Mouse (Mus musculus): ENCODE measurements around the gene Gnb2.
A peak's percentile ranks its signal among the peaks of the same experiment; 100 is the strongest.

Gnb2 gene

DNA sequence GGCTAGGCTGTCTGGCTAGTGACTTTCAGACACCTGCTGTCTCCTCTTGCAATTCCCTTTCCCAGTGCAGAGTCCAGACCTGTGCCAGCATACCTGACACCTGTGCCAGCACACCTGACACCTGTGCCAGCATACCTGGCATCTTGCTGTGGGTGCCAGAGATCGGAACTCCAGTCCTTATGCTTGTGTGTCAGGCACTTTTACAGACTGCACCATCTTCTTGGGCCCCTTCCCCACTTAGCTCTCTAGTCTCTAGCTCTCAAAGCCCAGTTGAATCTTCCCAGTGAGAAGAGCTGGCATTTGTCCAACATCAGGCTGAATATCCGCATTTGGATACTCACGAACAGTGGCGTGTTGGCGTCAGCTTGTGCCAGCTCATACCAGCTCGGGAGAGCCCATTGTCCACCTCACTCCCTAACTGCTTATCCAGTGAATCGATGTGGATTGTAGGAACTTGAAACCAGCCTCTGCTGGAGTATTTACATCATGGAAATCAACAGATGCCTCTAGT lies 6.0 kb upstream of the Gnb2 start:
- peak; percentile 87 for DNase-seq

GRCm38 (mm10) chr5:137537461-137537860 lies 4.2 kb upstream of the Gnb2 start:
- DNase-seq, result peak; percentile 46

- no peak for DNase-seq
Measured at GRCm38 (mm10) chr5:137535318-137535717, 2.0 kb upstream of the Gnb2 start.

- DNase-seq, result peak; percentile 36
Measured at GRCm38 (mm10) chr5:137534762-137535161, 1.5 kb upstream of the Gnb2 start.

- DNase-seq, result no peak
Measured at GRCm38 (mm10) chr5:137532808-137533116, 548 bp downstream of the Gnb2 start.

DNA sequence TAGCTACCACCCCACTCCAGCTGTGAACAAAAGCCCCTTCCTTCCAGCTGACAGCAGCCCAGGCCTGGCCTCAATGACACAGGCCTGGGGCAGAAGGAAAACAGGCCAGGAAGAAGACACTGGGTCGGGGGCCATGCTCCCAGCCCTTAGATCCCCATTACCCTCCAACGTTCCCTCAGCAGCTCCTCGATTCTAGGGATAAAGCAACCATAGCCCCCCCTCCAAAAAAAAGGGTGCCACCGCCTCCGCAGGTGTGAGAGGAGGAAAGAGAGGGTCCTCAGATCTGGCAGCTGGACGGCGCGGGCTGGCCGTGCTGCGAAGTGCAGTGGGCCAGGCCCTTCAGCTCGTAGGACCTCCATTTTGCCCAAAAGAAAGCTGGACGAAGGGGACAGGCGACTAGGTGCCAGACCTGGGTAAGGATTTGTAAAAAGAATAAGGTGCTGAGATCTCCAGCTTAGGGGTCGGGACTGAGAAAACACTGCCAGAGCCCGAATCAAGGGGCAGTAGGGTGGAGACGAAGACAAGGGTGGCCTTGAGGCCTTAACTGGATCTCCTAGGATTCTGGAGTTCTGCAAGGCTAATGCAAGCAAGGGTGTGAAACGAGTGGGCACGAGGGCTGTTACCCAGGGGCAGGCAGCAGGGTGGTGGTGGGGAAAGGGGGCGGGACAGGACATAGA lies 1.0 kb downstream of the Gnb2 start:
- peak; percentile 71 for DNase-seq

GRCm38 (mm10) chr5:137531414-137532130 lies 1.7 kb downstream of the Gnb2 start:
- peak; percentile 81 for DNase-seq

DNA sequence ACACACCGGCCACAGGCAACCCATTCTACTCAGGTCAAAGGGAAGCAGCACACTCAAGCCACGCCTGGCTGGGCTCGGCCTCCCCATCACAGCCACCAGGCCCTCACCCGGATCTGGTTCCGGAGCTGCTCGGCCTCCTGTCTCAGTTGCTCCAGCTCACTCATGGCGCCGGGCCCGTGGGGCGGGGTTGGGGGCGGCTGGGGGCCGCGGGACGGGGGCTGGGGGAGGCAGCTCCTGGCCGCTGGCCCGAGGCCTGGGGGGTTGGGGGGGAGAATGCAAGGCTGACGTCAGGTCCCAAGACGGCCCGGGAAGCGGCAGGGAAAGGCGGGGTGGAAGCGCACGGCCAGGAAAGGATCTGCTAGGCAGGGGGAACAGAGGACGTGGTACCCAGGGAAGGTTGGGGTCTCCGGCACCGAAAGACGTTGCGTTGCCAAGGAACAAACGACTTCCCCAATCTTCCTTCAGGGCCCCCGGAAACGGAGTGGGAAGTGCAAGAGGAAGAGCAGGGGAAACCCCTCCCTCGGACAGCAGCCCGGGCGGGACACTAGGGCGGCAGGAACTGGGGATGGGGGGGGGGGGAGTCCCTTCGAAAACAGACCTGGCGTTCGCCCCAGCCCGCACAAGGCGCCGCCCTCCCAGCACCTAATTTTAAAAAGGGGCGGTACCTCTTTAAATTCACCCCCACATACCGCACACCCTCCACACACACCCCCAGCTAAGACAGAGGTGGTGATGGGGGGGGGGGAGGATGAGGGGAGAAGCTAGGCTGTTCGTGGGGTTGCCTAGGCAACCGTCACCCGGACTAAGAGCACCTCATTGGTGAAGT lies 2.5 kb downstream of the Gnb2 start:
- peak; percentile 82 for DNase-seq

DNA sequence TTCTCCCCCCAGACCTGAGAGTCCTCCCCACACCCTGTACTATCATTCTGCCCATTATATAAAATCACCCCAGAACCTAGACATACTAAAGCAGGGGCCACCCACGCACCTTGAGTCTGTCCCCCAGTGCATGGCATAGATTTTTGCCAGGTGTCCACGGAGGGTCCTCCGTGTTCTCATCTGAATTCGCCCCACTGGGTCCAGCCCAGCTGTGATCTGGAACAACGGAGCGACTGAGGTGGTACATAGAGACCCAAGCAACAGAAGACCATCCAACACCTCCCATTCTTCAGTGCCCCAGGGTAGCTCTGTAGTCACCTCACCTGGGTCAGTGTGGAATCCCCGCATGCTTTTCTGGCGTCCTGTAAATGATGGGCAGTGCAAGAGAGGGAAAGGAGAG lies 3.2 kb downstream of the Gnb2 start:
- peak; percentile 47 for DNase-seq

DNA sequence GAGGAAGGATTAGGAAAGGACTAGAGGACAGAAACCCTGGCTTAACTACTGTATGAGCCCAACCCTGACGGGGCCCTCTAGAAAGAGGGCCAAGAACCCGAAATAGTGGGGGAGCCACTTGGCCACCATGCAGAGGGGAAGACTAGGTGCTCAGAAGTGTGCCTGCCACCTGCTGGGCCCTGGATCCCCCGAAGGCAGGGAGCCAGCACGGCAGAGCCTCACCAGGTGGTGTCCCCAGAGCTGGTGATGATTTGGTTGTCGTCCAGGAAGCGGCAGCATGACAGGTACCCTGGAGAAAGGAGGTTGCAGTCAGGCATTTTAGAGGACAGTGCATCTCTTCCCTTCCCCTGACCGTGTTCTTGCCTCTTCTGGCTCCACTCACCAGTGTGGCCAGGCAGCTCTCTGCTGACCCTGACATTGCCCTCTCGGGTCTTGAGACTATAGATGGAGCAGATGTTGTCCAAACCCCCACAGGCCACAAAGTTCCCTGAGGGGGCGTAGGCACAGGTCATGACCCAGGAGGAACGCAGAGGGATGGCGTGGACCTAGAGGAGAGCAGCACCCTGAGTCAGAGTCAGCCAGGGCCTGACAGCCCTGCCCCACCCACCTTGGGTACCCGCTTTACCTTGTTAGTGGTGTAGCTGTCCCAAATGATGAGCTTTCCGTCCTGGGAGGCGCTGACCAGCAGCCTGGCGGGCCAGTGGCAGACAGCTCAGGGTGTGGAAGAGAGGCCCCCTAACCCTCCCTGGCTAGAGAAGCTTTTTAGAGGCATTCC lies 3.9 kb downstream of the Gnb2 start:
- DNase-seq, result peak; percentile 70

GRCm38 (mm10) chr5:137528247-137528968 lies 4.9 kb downstream of the Gnb2 start:
- peak; percentile 57 for DNase-seq

DNA sequence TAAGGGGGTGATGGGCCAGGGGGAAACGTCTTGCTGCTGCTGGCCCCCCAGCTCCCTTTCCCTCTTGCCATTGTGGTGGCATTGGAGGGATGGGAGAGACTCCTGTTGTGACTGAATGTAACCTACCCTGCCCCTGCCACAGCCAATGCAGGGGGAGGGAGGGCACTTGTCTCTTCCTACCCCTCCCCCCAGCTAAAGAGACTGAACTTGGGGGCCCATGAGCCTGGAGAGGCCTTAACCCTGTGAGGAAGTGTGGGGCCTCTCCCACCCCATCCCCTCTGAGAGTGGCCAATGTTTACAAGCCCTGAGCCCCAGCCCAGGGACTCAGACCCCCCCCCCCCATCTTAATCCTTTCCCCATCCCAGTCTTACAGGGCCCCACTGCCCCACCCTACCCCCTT lies 5.9 kb downstream of the Gnb2 start:
- peak; percentile 45 for DNase-seq

DNA sequence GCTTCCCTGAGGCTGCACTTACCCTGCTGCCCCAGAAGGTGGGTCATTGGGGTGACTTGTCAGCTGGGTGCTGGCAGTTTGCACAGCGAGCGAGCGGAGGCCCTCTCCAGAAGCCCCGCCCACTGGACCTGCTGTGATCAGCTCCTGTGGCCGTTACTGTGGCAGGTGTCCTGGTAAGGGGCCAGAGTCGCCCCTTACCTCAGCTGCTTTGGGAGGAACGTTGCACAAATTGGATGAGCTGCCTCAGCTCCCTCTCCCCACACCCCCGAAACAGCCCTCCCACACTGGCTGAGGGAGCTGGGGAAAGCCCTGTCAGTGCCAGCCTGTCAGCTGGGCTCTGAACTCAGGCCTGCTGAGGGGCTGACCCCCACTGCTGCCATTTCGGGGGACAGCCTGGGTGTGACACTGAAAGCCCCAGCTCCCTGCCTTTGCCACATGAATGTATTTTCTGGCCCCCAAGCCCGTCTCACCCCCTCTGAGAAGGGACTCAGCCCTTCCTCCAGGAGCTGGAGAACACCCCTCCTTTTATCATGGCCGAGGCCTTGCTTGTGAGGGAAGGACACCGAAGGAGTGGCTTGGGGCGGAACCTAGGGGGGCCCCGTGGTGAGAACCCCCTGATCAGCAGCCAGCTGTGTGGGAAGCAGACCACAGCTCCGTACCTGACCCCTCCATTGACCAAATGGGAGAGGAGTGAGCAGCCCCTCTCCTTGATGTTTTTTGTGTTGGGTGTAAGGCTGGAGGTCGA lies 6.9 kb downstream of the Gnb2 start:
- peak; percentile 76 for DNase-seq

GRCm38 (mm10) chr5:137525511-137525910 lies 7.8 kb downstream of the Gnb2 start:
- DNase-seq, result peak; percentile 28

DNA sequence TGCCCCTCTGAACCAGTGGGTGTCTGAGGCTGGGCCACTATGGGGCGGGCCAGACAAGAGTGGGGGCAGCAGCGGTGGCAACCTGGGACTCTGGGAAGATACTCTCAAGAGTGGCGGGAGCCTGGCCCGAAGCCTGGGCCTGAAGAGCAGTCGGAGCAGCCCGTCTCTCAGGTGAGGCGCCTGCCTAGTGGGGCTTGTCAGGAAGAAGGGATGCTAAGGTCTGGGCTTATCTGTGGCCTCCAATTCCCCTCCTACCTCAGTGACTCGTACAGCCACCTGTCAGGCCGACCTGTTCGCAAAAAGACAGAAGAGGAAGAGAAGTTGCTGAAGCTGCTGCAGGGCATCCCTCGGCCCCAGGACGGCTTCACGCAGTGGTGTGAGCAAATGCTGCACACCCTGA lies 8.6 kb downstream of the Gnb2 start:
- no peak for DNase-seq

GRCm38 (mm10) chr5:137524251-137524515 lies 9.1 kb downstream of the Gnb2 start:
- DNase-seq, result peak; percentile 58

GRCm38 (mm10) chr5:137523396-137524250 lies 9.7 kb downstream of the Gnb2 start:
- DNase-seq, result peak; percentile 22

- DNase-seq, result no peak
Measured at GRCm38 (mm10) chr5:137522711-137523110, 10.6 kb downstream of the Gnb2 start.

DNA sequence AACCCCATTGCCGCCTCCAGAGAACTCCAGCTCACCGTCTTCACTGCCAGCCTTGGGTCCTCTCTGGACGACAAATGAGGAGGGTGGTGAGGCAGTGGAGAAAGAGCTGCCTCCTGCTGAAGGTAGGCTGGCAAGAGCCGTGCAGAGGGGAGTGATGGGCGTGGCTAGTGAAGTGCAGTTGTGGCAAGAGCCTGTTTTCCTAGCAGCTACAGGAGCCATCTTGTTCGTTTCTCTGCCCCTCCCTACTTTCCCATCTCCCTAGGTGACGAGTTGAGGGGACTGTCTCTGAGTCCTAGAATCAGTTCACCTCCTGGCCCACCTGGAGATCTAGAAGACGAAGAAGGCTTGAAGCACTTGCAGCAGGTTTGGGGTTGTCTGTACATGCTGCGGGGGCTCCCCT lies 11.4 kb downstream of the Gnb2 start:
- no peak for DNase-seq

- no peak for DNase-seq
Measured at GRCm38 (mm10) chr5:137519691-137520550, 13.4 kb downstream of the Gnb2 start.
